Mouse (Mus musculus) limb, embryonic 14.5 days (tissue): ENCODE measurements around the gene Anxa6. TPM values are rescaled to one million over a fixed set of nuclear protein-coding genes. Genes with fewer than 3 reads are reported as not detected.
"Not testable (repeated sequence)": the region's sequence is repeated elsewhere in the genome, so short reads cannot be mapped to it uniquely, and the experiment has no call there.

Experiments used
- ATAC-seq: fragments of 200-750 bp; cut with Nextera tagmentation; 2 replicates; pipeline ENCODE4 v1.8.0; 2017; ENCODE audit warnings: low read depth, moderate number of reproducible peaks, moderate TSS enrichment; ENCODE audit not compliant: low FRiP score
- DNase-seq: peaks from one replicate; pipeline ENCODE4 v3.0.0-alpha.2; 2015; ENCODE audit warnings: low spot score
- H3K27ac ChIP-seq: fragments of 300-500 bp; sonication (generic); replicated peaks from 2 replicates; pipeline ENCODE4 v1.5.1; 2014; ENCODE audit warnings: low read depth, mild to moderate bottlenecking, low read length, moderate library complexity, mixed read lengths
- H3K27me3 ChIP-seq: fragments of 300-500 bp; sonication (generic); 2 replicates; pipeline ENCODE4 v1.6.1; 2014; ENCODE audit warnings: low read length, mixed read lengths; ENCODE audit not compliant: control insufficient read depth, insufficient read depth
- H3K36me3 ChIP-seq: fragments of 300-500 bp; sonication (generic); 2 replicates; pipeline ENCODE4 v1.6.1; 2014; ENCODE audit warnings: mild to moderate bottlenecking, low read length, moderate library complexity, mixed read lengths; ENCODE audit not compliant: control insufficient read depth, insufficient read depth
- H3K4me1 ChIP-seq: fragments of 300-500 bp; sonication (generic); 2 replicates; pipeline ENCODE4 v1.6.1; 2014; ENCODE audit warnings: antibody characterized with exemption, low read length, mixed read lengths; ENCODE audit not compliant: control insufficient read depth, insufficient read depth
- H3K4me2 ChIP-seq: fragments of 300-500 bp; sonication (generic); replicated peaks from 2 replicates; pipeline ENCODE4 v1.6.1; 2014; ENCODE audit warnings: low read depth, mild to moderate bottlenecking, low read length, moderate library complexity; ENCODE audit not compliant: severe bottlenecking
- H3K4me3 ChIP-seq: fragments of 300-500 bp; sonication (generic); replicated peaks from 2 replicates; pipeline ENCODE4 v1.5.1; 2014; ENCODE audit warnings: low read length
- H3K9ac ChIP-seq: fragments of 300-500 bp; sonication (generic); 2 replicates; pipeline ENCODE4 v1.6.1; 2014; ENCODE audit warnings: mild to moderate bottlenecking, low read depth, low read length, moderate library complexity; ENCODE audit not compliant: severe bottlenecking
- H3K9me3 ChIP-seq: fragments of 300-500 bp; sonication (generic); 2 replicates; pipeline ENCODE4 v1.6.1; 2016; ENCODE audit warnings: low read length; ENCODE audit not compliant: control insufficient read depth
- POLR2A ChIP-seq: fragments of 200-500 bp; IDR thresholded peaks from 2 replicates; pipeline ENCODE4 v1.8.0; 2012; ENCODE audit warnings: inconsistent platforms, mild to moderate bottlenecking, moderate library complexity, borderline replicate concordance; ENCODE audit not compliant: insufficient read depth, insufficient read length; ENCODE audit errors: extremely low read depth
- WGBS: fragments of 180-500 bp; shearing (Covaris S2); extraction: QIAGEN DNeasy Blood & Tissue Kit; methylation state at CpG from one replicate; pipeline ENCODE4 v1.1.7; 2014; 5-methylcytosine and 5-hydroxymethylcytosine counted together
- polyA plus RNA-seq, 2 experiments: library from polyadenylated mRNA; depleted of rRNA in 1 of 2; stranded (reverse) in 1 of 2; unstranded in 1 of 2; fragments of >200 nt; fragmentation: Nextera tagmentation in 1 of 2; extraction: Ambion mirVana in 1 of 2; gene quantifications; 2 replicates each; pipeline versions ENCODE4 v1.2.1 to v1.2.3; 2012 to 2014

Gene Anxa6
- polyA plus RNA-seq, 2 experiments: 281 to 390 TPM

DNA sequence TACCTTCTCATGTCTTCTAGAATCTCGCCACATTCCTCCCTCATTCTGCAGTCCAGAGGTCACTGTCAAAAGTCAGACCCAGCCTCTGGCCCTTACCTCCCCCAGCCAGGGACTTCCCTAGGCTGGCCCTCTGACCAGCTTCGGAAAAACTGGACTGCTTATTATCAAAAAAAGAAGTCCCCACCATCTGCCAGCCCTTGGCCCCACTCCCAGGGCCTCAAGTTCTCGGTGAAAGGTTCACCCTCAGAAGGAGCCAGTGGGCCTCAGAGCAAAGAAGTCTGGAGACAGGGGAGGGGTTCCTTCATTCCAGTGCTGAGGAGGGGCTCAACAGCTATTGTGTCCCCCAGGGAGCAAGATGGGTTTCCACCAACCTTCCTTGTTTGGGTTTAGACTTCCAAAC, 71.3 kb downstream of the Anxa6 start:
- Histone ChIP-seq H3K36me3 (no peaks in the 10 kb centered on the region), H3K4me1 (no peaks in the 10 kb centered on the region; the same call in 1 of the 2 replicates), H3K27ac (no peak overlapping the region), H3K4me3 (no peak overlapping the region), H3K9me3 (no peaks in the 10 kb centered on the region), H3K4me2 (no peak overlapping the region), H3K27me3 (no peaks in the 10 kb centered on the region), H3K9ac (no peak overlapping the region)
- ATAC-seq (no peak), DNase-seq (no peak)
- 55% methylated on average over 3 of the region's 3 CpGs for WGBS
- TF ChIP-seq POLR2A: no peak

DNA sequence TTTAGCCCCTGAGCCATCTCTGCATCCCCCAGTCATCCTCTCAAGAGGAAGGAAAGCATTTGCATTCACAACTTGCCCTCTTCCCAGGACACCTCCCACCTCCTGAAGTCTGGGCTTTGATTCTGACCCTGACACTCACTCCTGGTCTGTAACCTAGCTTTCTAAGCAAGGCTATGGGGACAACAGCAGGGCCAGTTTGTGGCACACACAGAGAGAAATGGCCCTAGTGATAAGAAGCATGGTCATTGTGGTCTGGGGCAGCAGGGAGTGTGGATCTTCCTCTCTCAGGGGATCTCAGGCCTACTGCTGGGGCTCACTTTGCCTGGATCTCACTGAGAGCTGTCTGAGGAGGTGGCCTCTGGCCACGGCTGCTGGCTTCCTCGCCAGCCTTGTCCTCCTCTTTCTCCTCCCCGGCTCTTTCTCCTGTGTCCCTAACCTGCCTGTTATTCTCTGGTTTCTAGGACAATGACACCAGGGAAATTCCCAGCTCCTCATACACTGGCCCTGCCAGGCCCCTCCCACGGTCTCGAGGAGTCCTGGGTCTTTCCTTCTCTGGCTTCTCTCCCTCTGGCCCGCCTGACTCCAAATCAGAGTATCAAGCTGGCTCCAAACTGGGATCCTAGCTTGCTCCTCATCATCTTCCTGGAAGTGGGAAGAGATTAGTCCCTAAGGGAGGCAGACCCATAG, 71.9 kb downstream of the Anxa6 start:
- whole genome bisulfite sequencing: 69% methylated on average over 6 of the region's 6 CpGs
- Histone ChIP-seq H3K9me3 (no peaks in the 10 kb centered on the region), H3K4me2 (no peak overlapping the region)

DNA sequence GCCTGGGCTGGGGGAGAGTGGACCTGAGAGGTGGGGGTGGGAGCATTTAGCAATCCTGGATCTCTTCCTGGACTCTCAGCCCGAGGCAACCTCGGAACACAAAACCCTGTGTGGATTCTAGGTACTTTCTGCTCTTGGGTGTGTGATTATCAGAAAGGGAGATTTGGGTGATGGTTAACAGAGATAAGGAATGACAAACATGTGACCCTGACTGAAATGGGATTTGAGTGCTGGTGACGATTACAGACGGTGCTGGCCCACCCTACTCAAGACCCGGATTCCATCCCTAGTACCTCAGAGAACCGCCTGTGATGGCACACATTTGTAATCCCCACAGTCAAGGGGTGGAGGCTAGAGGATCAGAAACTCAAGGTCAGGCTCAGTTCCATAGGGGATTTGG, 73.0 kb downstream of the Anxa6 start:
- ATAC-seq (no peak), DNase-seq (no peak)
- Histone ChIP-seq H3K9me3 (no peaks in the 10 kb centered on the region), H3K9ac (no peak overlapping the region), H3K4me3 (no peak overlapping the region), H3K27ac (no peak overlapping the region), H3K36me3 (no peaks in the 10 kb centered on the region), H3K27me3 (no peaks in the 10 kb centered on the region), H3K4me1 (no peaks in the 10 kb centered on the region; the same call in 1 of the 2 replicates), H3K4me2 (no peak overlapping the region)
- WGBS: 85% methylated on average over 6 of the region's 6 CpGs
- no peak for TF ChIP-seq POLR2A

More for the DNA sequence above, 71.9 kb downstream of the Anxa6 start:
- no peak for TF ChIP-seq POLR2A
- no peak overlapping the region for H3K9ac ChIP-seq
- no peaks in the 10 kb centered on the region for H3K36me3 ChIP-seq
- ATAC-seq (no peak), DNase-seq (no peak)
- no peak overlapping the region for H3K4me3 ChIP-seq
- H3K27ac ChIP-seq: no peak overlapping the region
- no peaks in the 10 kb centered on the region; the same call in 1 of the 2 replicates for H3K4me1 ChIP-seq
- no peaks in the 10 kb centered on the region for H3K27me3 ChIP-seq

DNA sequence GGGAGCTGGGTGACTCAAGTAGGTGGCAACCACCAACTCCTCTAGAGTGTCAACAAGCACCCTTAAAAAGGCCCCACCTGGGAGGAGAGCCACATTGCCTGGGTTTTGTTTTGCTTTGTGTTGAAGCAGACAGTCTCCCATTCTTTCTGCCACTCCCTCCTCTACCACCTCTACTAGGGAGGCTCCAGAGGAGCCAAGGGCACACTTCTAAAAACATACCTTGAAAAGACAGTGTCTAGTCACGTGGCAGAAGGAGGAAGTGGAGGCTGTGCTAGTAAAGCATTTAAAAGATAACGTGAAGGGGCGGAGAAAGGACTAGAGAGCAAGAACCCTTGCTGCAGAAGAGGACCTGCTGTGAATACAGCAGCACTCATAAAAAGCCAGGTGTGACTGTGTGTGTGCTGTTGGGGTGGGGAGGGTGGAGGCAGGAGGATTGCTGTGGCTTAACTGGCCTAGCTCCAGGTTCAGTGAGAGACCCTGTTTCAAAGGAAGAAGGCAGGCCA, 74.6 kb downstream of the Anxa6 start:
- Histone ChIP-seq H3K9ac (no peak overlapping the region), H3K4me2 (no peak overlapping the region), H3K36me3 (no peaks in the 10 kb centered on the region), H3K4me1 (peaks cover 7% of the 10 kb centered on the region), H3K27ac (no peak overlapping the region), H3K4me3 (no peak overlapping the region), H3K27me3 (no peaks in the 10 kb centered on the region), H3K9me3 (no peaks in the 10 kb centered on the region)
- ATAC-seq (no peak), DNase-seq (no peak)
- TF ChIP-seq POLR2A: no peak
- WGBS: 25% methylated on average over 3 of the region's 3 CpGs

DNA sequence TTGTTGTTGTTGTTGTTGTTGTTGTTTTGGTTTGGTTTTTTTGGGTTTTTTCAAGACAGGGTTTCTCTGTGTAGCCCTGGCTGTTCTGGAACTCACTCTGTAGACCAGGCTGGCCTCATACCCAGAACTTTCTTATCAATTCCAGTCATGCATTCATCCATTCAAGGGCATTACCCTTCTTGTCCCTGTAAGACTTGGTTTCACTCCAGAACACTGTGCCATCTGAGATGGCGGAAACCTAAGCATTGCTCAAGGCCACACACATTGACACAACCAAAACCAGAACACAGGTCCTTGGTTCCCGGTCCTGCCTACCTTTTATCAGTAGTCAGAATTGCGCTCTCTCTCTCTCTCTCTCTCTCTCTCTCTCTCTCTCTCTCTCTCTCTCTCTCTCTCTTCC, 75.5 kb downstream of the Anxa6 start:
- H3K36me3 ChIP-seq, DNase-seq, H3K4me2 ChIP-seq, H3K4me3 ChIP-seq, H3K27me3 ChIP-seq, H3K9ac ChIP-seq, H3K4me1 ChIP-seq, H3K9me3 ChIP-seq, ATAC-seq, H3K27ac ChIP-seq: not testable (repeated sequence)
- whole genome bisulfite sequencing: 91% methylated on average over 3 of the region's 3 CpGs
